Mouse (Mus musculus): ENCODE results near the gene Pde4d. TPM values are rescaled to one million over a fixed set of nuclear protein-coding genes. Genes with fewer than 3 reads are reported as not detected.

The Pde4d gene
- polyA plus RNA-seq, 2 experiments, result 11.7 to 17.3 TPM

DNA sequence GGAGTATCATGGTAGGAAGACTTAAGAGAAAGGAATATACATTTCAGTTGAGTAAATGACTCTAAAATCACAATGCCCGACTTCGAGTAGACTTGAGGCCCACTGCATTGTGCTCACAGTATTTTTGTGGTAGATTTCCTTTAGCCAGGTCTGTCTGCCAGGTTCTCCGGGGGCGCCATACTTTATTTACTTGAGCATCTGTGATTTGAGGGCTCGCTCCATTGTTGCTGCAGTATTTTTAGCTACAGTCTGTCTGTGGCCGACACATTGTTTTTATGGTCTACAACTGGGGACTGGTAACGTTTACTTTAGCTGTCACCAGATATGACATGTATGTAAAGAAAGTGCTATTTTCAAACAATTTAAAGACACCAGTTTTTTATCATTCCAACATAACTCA lies 359.4 kb downstream of the Pde4d start:
- no peaks in the 10 kb centered on the region for H3K9me3 ChIP-seq (ENCODE audit: control insufficient read depth, low read length)
- TF ChIP-seq POLR2A (IDR thresholded peaks at IDR 0.05; ENCODE audit: borderline replicate concordance, extremely low read depth, insufficient read depth, insufficient read length), result no peak
- no peak for ATAC-seq (ENCODE audit: low FRiP score, low read depth)
- no peaks in the 10 kb centered on the region for H3K4me1 ChIP-seq (ENCODE audit: control insufficient read depth, insufficient read depth, low read length)
- 87% methylated on average over 7 of the region's 7 CpGs for WGBS
- H3K36me3 ChIP-seq (ENCODE audit: control insufficient read depth, insufficient read depth, low read length), result no peaks in the 10 kb centered on the region
- no peak for DNase-seq (ENCODE audit: low spot score)
- H3K27me3 ChIP-seq (ENCODE audit: control insufficient read depth, insufficient read depth, low read length), result no peaks in the 10 kb centered on the region
- no peak overlapping the region for H3K9ac ChIP-seq (ENCODE audit: low read depth, low read length, severe bottlenecking)
- no peak overlapping the region for H3K4me3 ChIP-seq (replicated peaks; ENCODE audit: low read length)
- no peak overlapping the region for H3K27ac ChIP-seq (replicated peaks; ENCODE audit: low read depth, low read length)
- no peak overlapping the region for H3K4me2 ChIP-seq (replicated peaks; ENCODE audit: low read depth, low read length, severe bottlenecking)

DNA sequence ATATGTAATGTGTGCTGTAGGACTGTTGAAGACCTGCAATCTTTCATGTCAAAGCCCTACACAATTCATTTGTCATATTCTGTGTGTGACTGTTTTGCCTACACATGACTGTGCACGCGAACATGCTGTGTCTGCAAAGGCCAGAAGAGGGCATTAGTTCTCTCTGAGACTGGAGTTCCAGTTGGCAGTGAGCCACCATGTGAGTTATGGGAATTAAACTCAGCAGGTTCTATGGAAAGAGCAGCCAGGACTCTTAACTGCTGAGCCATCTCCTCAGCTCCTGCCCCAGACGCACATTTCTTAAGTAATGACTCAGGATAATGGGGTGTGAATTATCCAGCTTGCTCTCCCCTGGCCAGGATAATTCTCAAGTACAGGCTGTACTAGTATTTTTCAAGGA lies 363.2 kb downstream of the Pde4d start:
- WGBS, result 37% methylated on average over 3 of the region's 3 CpGs
- H3K27me3 ChIP-seq (ENCODE audit: control insufficient read depth, insufficient read depth, low read length), result no peaks in the 10 kb centered on the region
- no peak for TF ChIP-seq POLR2A (IDR thresholded peaks at IDR 0.05; ENCODE audit: borderline replicate concordance, extremely low read depth, insufficient read depth, insufficient read length)
- H3K4me2 ChIP-seq (replicated peaks; ENCODE audit: low read depth, low read length, severe bottlenecking), result no peak overlapping the region
- peak; percentile 73 for DNase-seq (ENCODE audit: low spot score)
- 0 out of 2 replicates have a peak, but pooled peaks have one; percentile 60 for ATAC-seq (ENCODE audit: low FRiP score, low read depth)
- no peak overlapping the region for H3K9ac ChIP-seq (ENCODE audit: low read depth, low read length, severe bottlenecking)
- H3K27ac ChIP-seq (replicated peaks; ENCODE audit: low read depth, low read length), result no peak overlapping the region
- no peaks in the 10 kb centered on the region for H3K36me3 ChIP-seq (ENCODE audit: control insufficient read depth, insufficient read depth, low read length)
- H3K9me3 ChIP-seq (ENCODE audit: control insufficient read depth, low read length), result no peaks in the 10 kb centered on the region
- H3K4me3 ChIP-seq (replicated peaks; ENCODE audit: low read length), result no peak overlapping the region
- H3K4me1 ChIP-seq (ENCODE audit: control insufficient read depth, insufficient read depth, low read length), result no peaks in the 10 kb centered on the region

DNA sequence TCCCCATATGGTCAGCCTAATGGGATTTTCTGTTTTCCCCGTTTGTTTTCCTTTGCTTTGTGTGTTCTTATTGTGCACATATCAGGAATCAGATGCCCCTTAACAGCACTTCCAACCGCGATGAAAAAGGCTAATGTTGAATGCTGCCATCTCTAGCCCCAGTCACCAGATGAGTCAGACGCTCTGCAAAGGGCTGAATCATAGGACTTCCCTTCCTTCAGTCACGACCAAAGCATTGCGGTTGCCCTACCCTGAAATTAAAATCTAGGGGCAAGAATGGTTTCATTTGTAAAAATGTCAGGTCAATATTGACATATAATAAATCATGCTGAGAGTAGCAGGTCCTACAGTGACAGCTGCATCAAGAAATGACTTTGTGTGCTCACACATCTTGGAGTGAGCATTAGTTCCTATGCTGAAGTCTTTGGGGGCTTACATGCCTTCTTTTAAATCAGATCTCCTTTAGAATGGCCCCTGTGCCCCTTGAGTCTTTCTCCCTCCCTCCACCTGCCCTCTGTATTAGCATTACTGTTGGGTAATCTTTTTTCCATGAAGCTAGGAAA lies 370.2 kb downstream of the Pde4d start:
- no peak for ATAC-seq (ENCODE audit: low FRiP score, low read depth)
- Histone ChIP-seq H3K4me2 (replicated peaks; ENCODE audit: low read depth, low read length, severe bottlenecking) (no peak overlapping the region), H3K27ac (replicated peaks; ENCODE audit: low read depth, low read length) (no peak overlapping the region), H3K36me3 (ENCODE audit: control insufficient read depth, insufficient read depth, low read length) (no peaks in the 10 kb centered on the region), H3K27me3 (ENCODE audit: control insufficient read depth, insufficient read depth, low read length) (no peaks in the 10 kb centered on the region), H3K4me3 (replicated peaks; ENCODE audit: low read length) (no peak overlapping the region), H3K4me1 (ENCODE audit: control insufficient read depth, insufficient read depth, low read length) (no peaks in the 10 kb centered on the region), H3K9me3 (ENCODE audit: control insufficient read depth, low read length) (no peaks in the 10 kb centered on the region), H3K9ac (ENCODE audit: low read depth, low read length, severe bottlenecking) (no peak overlapping the region)
- DNase-seq (ENCODE audit: low spot score), result no peak
- no peak for TF ChIP-seq POLR2A (IDR thresholded peaks at IDR 0.05; ENCODE audit: borderline replicate concordance, extremely low read depth, insufficient read depth, insufficient read length)
- 76% methylated on average over 6 of the region's 6 CpGs for WGBS

DNA sequence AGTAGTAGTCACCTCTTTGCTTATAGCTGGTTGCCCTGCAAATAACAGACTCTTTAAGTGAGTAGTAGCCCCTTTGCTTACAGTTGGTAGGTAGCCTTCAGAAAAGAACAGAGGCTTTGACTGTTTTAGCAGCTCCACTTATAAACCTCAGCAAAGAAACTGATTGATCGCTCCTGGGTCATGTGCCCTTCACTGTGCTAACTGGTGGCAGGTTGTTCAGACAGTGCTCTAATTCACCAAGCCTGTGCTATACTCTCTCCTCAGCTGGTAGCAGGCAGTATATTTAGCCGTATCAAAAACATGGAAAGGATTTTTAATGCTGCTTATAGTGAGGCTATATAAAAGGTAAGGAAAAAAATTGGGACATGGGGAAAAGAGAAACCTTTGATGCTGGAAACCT lies 370.7 kb downstream of the Pde4d start:
- H3K27ac ChIP-seq (replicated peaks; ENCODE audit: low read depth, low read length), result no peak overlapping the region
- H3K36me3 ChIP-seq (ENCODE audit: control insufficient read depth, insufficient read depth, low read length), result no peaks in the 10 kb centered on the region
- H3K4me2 ChIP-seq (replicated peaks; ENCODE audit: low read depth, low read length, severe bottlenecking), result no peak overlapping the region
- ATAC-seq (ENCODE audit: low FRiP score, low read depth) (peak; percentile 41; the same call in 1 of the 2 replicates), DNase-seq (ENCODE audit: low spot score) (no peak)
- no peak overlapping the region for H3K9ac ChIP-seq (ENCODE audit: low read depth, low read length, severe bottlenecking)
- WGBS, result 78% methylated on average over 2 of the region's 2 CpGs
- no peaks in the 10 kb centered on the region for H3K27me3 ChIP-seq (ENCODE audit: control insufficient read depth, insufficient read depth, low read length)
- no peak overlapping the region for H3K4me3 ChIP-seq (replicated peaks; ENCODE audit: low read length)
- no peak for TF ChIP-seq POLR2A (IDR thresholded peaks at IDR 0.05; ENCODE audit: borderline replicate concordance, extremely low read depth, insufficient read depth, insufficient read length)
- H3K4me1 ChIP-seq (ENCODE audit: control insufficient read depth, insufficient read depth, low read length), result no peaks in the 10 kb centered on the region
- no peaks in the 10 kb centered on the region for H3K9me3 ChIP-seq (ENCODE audit: control insufficient read depth, low read length)

DNA sequence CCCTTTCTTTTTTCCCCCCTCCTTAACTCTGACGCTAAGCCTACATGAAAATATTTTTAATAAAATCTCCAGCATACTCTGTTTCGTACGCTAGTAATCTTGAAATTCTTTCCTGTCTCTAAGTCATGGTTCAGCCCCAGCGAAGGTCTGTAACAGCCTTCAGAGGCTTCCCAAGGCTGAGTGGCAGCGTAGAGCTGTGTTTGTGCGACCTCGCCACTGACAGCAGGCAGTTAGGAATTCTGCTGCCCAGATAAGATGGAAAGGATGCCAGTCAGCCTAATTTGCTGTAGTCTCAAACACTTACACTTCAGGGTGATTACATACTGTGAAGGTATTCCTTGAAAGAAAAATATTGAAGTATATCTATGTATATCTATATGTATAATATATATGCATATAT lies 371.5 kb downstream of the Pde4d start:
- WGBS, result 79% methylated on average over 7 of the region's 7 CpGs
- no peaks in the 10 kb centered on the region for H3K36me3 ChIP-seq (ENCODE audit: control insufficient read depth, insufficient read depth, low read length)
- no peaks in the 10 kb centered on the region for H3K27me3 ChIP-seq (ENCODE audit: control insufficient read depth, insufficient read depth, low read length)

More for the DNA sequence above, 371.5 kb downstream of the Pde4d start:
- no peaks in the 10 kb centered on the region for H3K9me3 ChIP-seq (ENCODE audit: control insufficient read depth, low read length)
- no peaks in the 10 kb centered on the region for H3K4me1 ChIP-seq (ENCODE audit: control insufficient read depth, insufficient read depth, low read length)
- no peak for DNase-seq (ENCODE audit: low spot score)
- no peak overlapping the region for H3K27ac ChIP-seq (replicated peaks; ENCODE audit: low read depth, low read length)
- TF ChIP-seq POLR2A (IDR thresholded peaks at IDR 0.05; ENCODE audit: borderline replicate concordance, extremely low read depth, insufficient read depth, insufficient read length), result no peak
- H3K9ac ChIP-seq (ENCODE audit: low read depth, low read length, severe bottlenecking), result no peak overlapping the region
- no peak overlapping the region for H3K4me2 ChIP-seq (replicated peaks; ENCODE audit: low read depth, low read length, severe bottlenecking)
- no peak overlapping the region for H3K4me3 ChIP-seq (replicated peaks; ENCODE audit: low read length)
- ATAC-seq (ENCODE audit: low FRiP score, low read depth), result no peak

Measured in limb, embryonic 14.5 days (tissue).